Mouse (Mus musculus) T-helper 1 cell (primary cell): Measurements from ENCODE around the gene Itgb3.

Experiments used
- in situ Hi-C: fragments of 300-600 bp; cut with MboI, MseI; formaldehyde crosslinking; loops from one replicate; pipeline ENCODE4 v1.15.1; 2025; ENCODE audit warnings: high pct_unique_total_duplicates

The Itgb3 gene

GRCm38 (mm10) chr11:104619084-104620022 is 11.6 kb downstream of the Itgb3 start:
- in situ Hi-C loops: no loop called here

- in situ Hi-C loops: no loop called here
Observed at GRCm38 (mm10) chr11:104622040-104622962, 14.5 kb downstream of the Itgb3 start.

DNA sequence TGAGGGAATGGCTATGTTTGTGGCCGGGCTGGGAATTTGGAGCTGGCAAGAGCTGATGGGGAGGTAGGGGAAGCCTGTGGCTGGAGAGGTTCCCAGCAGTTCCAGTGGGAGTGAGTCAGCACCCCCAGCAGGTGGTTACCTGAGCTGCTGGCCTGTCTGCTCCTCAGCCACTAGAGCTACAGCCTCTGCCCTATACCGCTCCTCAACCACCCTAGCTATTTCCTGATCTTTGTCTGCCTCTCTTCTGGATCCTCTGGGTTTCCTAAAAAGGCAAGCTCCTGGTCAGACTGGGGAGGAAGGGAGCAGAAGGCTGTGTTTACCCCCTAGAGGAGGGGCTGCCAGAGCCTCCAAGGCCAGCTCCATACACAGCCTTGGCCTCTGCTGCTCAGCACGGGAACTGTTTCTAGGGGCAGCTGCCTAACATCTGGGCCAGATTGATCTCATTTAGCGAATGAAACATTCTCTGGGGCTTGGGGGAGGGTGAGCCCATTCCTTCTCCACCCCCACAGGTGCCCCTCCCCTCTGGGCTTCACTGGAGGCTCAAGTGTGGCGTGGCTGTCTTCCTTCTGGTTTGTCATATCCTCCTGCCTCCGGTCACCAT is 17.1 kb downstream of the Itgb3 start:
- in situ Hi-C loops: no loop called here

DNA sequence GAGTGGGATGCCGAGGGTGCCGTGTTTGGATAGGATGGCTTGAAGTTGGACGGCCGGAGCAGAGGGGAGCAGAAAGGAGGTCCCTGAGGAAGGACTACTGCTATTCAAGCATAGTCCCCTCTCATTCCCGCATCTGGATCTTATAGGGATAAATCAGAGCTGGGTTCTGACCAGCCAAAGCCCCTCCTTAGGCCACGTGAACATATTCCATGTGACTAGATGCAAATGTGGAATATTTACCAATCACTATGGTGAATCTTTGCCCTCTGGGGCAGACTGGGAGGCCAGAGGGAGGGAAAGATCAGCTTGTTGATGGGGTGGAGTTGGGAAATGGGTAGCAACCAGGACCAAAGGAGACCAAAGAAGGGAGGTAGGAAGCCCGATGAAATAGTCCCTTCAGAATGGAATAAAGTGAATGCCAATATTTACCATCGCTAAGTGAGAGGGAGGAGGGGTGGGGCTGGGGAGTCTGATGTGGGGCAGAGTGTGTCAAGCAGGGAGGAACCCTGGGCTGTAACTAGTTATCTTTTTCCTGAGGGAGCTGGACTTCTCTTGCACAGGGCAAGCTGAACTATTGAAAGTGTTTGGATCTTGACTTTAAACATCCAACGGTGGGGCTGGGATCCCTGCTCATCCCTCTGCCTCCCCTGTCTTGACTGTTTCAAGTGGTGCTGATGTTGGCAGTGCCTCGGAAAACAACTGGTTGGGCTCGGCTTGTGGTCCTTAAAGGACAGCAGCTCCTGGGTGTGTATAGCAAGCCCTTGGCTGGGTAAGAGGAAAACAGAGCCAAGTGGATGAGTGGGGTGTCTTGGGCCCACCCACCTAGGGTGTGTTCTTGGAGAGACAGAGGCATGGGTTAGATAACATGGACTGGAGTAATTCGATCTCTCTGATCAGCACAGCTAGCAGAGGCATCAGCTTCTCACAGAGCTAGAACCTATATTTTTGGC is 17.9 kb downstream of the Itgb3 start:
- in situ Hi-C loops: no loop called here

- in situ Hi-C loops: no loop called here
Observed at GRCm38 (mm10) chr11:104626635-104627034, 18.8 kb downstream of the Itgb3 start.

GRCm38 (mm10) chr11:104627616-104628301 is 20.0 kb downstream of the Itgb3 start:
- in situ Hi-C loops: no loop called here

DNA sequence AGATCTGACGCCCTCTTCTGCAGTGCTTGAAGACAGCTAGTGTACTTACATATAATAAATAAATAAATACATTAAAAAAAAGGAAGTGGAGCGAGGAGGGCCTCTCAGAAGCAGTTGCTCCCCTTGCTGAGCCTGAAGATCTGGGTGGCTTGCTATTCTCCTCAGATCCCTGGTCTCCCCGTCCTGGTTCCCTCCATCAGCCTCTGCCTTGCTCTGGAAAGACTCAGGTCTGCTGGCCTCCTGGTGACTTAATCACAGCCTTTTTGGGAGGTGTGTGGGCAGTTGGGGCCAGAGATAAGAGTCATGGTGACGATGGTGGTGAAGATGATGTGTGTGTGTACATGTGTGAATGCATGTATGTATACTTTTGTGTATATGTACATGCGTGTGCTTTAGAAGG is 20.8 kb downstream of the Itgb3 start:
- in situ Hi-C loops: no loop called here

GRCm38 (mm10) chr11:104630185-104630835 is 22.5 kb downstream of the Itgb3 start:
- in situ Hi-C loops: no loop called here

DNA sequence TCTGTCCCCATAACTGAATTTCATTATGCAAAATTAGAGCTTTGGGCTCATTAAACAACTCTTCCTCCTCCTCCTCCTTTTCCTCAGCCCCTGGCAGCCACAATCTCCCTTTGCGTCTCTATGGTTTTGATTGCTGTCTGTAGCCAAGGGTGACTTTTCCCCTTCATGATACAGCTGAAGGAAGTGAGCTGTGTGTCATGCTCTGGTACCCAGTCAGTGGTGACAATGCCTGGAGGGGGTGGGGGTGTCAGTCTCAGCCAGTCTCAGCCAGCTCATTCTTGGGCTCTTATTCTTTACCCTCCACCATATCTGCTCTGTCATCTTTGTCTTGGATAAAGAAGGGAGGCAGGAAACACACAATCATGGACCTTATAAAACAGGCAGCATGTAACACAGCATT is 23.5 kb downstream of the Itgb3 start:
- in situ Hi-C loops: no loop called here

- in situ Hi-C loops: no loop called here
Observed at GRCm38 (mm10) chr11:104637010-104637409, 29.2 kb downstream of the Itgb3 start.

DNA sequence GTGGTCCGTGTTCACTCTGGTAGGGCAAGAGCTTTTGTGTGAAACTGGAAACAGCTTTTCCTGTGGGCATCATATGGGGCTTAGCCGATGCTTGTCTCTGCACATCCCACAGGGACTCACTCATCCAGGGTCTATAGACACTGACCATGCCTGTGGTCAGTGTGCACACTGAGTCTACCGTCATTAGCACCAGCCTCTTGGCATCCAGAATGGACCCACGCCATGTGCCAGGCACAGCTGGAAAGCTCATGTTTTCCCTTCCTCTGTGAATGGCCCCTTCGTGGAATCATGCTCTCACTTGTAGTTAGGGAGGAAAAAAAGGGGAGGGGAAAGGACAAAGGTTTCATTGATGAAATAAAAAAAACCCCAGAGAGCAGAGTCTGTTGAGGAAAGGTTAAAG is 30.2 kb downstream of the Itgb3 start:
- in situ Hi-C loops: no loop called here

- in situ Hi-C loops: no loop called here
Observed at GRCm38 (mm10) chr11:104638906-104639305, 31.1 kb downstream of the Itgb3 start.

GRCm38 (mm10) chr11:104639634-104640033 is 31.8 kb downstream of the Itgb3 start:
- in situ Hi-C loops: no loop called here

- in situ Hi-C loops: no loop called here
Observed at GRCm38 (mm10) chr11:104640894-104641293, 33.1 kb downstream of the Itgb3 start.

- in situ Hi-C loops: no loop called here
Observed at GRCm38 (mm10) chr11:104643236-104643635, 35.4 kb downstream of the Itgb3 start.

DNA sequence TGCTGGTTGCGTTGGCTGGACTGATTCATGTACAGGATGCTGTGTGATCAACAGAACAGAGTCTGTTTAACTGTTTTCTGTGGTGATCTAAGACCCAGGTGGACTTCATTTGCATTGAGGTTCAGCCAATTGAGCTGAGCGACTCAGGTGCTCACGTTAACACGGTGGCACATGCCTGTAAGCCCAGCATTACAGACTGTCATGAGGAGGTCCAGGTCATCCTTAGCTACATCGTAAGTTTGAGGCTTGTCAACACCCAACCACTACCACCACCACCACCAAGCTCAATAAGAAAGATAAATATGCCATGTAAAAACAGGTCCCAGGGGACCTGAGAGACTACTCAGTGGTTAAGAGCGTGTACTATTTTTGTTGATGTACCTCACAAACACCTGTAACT is 37.6 kb downstream of the Itgb3 start:
- in situ Hi-C loops: no loop called here

GRCm38 (mm10) chr11:104646173-104646572 is 38.4 kb downstream of the Itgb3 start:
- in situ Hi-C loops: no loop called here

- in situ Hi-C loops: no loop called here
Observed at GRCm38 (mm10) chr11:104646611-104647010, 38.8 kb downstream of the Itgb3 start.

GRCm38 (mm10) chr11:104647188-104647867 is 39.5 kb downstream of the Itgb3 start:
- in situ Hi-C loops: no loop called here
